Mouse (Mus musculus) midbrain, embryonic 15.5 days (tissue): Measurements from ENCODE around the gene Fam214b. TPM values are rescaled to one million over a fixed set of nuclear protein-coding genes. Genes with fewer than 3 reads are reported as not detected.
A peak's percentile ranks its signal among the peaks of the same experiment; 100 is the strongest.
"Not testable (repeated sequence)": the region's sequence is repeated elsewhere in the genome, so short reads cannot be mapped to it uniquely, and the experiment has no call there.

Experiments used
- ATAC-seq: fragments of 200-750 bp; cut with Nextera tagmentation; replicated peaks from 2 replicates; pipeline ENCODE4 v1.8.0; 2017; ENCODE audit warnings: moderate TSS enrichment
- H3K27ac ChIP-seq: fragments of 300-500 bp; sonication (generic); 2 replicates; pipeline ENCODE4 v1.5.1; 2015; ENCODE audit warnings: mild to moderate bottlenecking, inconsistent platforms
- H3K27me3 ChIP-seq: fragments of 300-500 bp; sonication (generic); replicated peaks from 2 replicates; pipeline ENCODE4 v1.6.1; 2015; ENCODE audit warnings: inconsistent platforms
- H3K36me3 ChIP-seq: fragments of 300-500 bp; sonication (generic); replicated peaks from 2 replicates; pipeline ENCODE4 v1.6.1; 2015; ENCODE audit warnings: inconsistent platforms
- H3K4me1 ChIP-seq: fragments of 300-500 bp; sonication (generic); 2 replicates; pipeline ENCODE4 v1.6.1; 2015; ENCODE audit warnings: inconsistent platforms
- H3K4me2 ChIP-seq: fragments of 300-500 bp; sonication (generic); 2 replicates; pipeline ENCODE4 v1.6.1; 2015; ENCODE audit warnings: inconsistent platforms, mild to moderate bottlenecking, moderate library complexity
- H3K4me3 ChIP-seq: fragments of 300-500 bp; sonication (generic); 2 replicates; pipeline ENCODE4 v1.5.1; 2015; ENCODE audit warnings: mild to moderate bottlenecking, inconsistent platforms
- H3K9ac ChIP-seq: fragments of 300-500 bp; sonication (generic); 2 replicates; pipeline ENCODE4 v1.6.1; 2015; ENCODE audit warnings: mild to moderate bottlenecking, inconsistent platforms
- H3K9me3 ChIP-seq: fragments of 300-500 bp; sonication (generic); 2 replicates; pipeline ENCODE4 v1.6.1; 2016; ENCODE audit warnings: inconsistent platforms
- WGBS: fragments of 180-500 bp; shearing (Covaris S2); methylation state at CpG from one replicate; pipeline ENCODE4 v1.1.7; 2015; ENCODE audit warnings: mixed read lengths; 5-methylcytosine and 5-hydroxymethylcytosine counted together
- polyA plus RNA-seq: library from polyadenylated mRNA; unstranded; fragments of >200 nt; fragmentation: Nextera tagmentation; extraction: Ambion mirVana; gene quantifications from 2 replicates; pipeline ENCODE4 v1.2.1, GENCODE M21; 2015

Fam214b gene
- polyA plus RNA-seq, 1 experiment from 2014 or later: 52.0 TPM

- H3K4me2 ChIP-seq: no peak overlapping the region
- H3K4me1 ChIP-seq: peaks cover 18% of the 10 kb centered on the region
- 85% methylated on average over 16 of the region's 16 CpGs for WGBS
- H3K9me3 ChIP-seq: no peaks in the 10 kb centered on the region
- no peak for ATAC-seq
- H3K9ac ChIP-seq: no peak overlapping the region
- H3K4me3 ChIP-seq: no peak overlapping the region
- H3K27ac ChIP-seq: no peak overlapping the region
- no peaks in the 10 kb centered on the region for H3K27me3 ChIP-seq
- H3K36me3 ChIP-seq: peaks cover 37% of the 10 kb centered on the region
These were observed 25.1 kb downstream of the Fam214b start for GRCm38 (mm10) chr4:43020876-43021275.

GRCm38 (mm10) chr4:43019641-43020465 lies 26.2 kb downstream of the Fam214b start:
- Histone ChIP-seq H3K4me1 (peaks cover 15% of the 10 kb centered on the region), H3K9ac (no peak overlapping the region), H3K4me2 (no peak overlapping the region), H3K27ac (no peak overlapping the region), H3K27me3 (no peaks in the 10 kb centered on the region), H3K4me3 (no peak overlapping the region), H3K36me3 (peaks cover 37% of the 10 kb centered on the region), H3K9me3 (no peaks in the 10 kb centered on the region)
- ATAC-seq: no peak
- 93% methylated on average over 23 of the region's 23 CpGs for WGBS

- no peak overlapping the region for H3K27ac ChIP-seq
- H3K4me3 ChIP-seq: no peak overlapping the region
- H3K36me3 ChIP-seq: peaks cover 37% of the 10 kb centered on the region
- H3K4me2 ChIP-seq: no peak overlapping the region
- H3K9me3 ChIP-seq: no peaks in the 10 kb centered on the region
- peaks cover 8% of the 10 kb centered on the region for H3K4me1 ChIP-seq
- ATAC-seq: no peak
- no peaks in the 10 kb centered on the region for H3K27me3 ChIP-seq
- 92% methylated on average over 10 of the region's 10 CpGs for WGBS
- no peak overlapping the region for H3K9ac ChIP-seq
These were observed 26.8 kb downstream of the Fam214b start for GRCm38 (mm10) chr4:43019176-43019575.

GRCm38 (mm10) chr4:43018156-43018555 lies 27.9 kb downstream of the Fam214b start:
- H3K27me3 ChIP-seq: no peaks in the 10 kb centered on the region
- H3K36me3 ChIP-seq: peaks cover 33% of the 10 kb centered on the region
- ATAC-seq: no peak
- no peak overlapping the region for H3K27ac ChIP-seq
- no peaks in the 10 kb centered on the region for H3K9me3 ChIP-seq
- no peak overlapping the region for H3K4me2 ChIP-seq
- H3K9ac ChIP-seq: no peak overlapping the region
- no peak overlapping the region for H3K4me3 ChIP-seq
- 94% methylated on average over 4 of the region's 4 CpGs for whole genome bisulfite sequencing
- H3K4me1 ChIP-seq: no peaks in the 10 kb centered on the region

GRCm38 (mm10) chr4:43012091-43012490 lies 33.9 kb downstream of the Fam214b start:
- no peak for ATAC-seq
- 100% methylated on average over 1 of the region's 1 CpGs for WGBS

GRCm38 (mm10) chr4:43010161-43011038 lies 35.6 kb downstream of the Fam214b start, which contains the start of gene Fancg:
Gene Fancg, minus strand, starts transcription at chr4:43010506.
- H3K36me3 ChIP-seq: no peaks in the 10 kb centered on the region
- no peaks in the 10 kb centered on the region for H3K9me3 ChIP-seq
- H3K9ac ChIP-seq: peak within 1 kb of the TSS; percentile 56
- no peaks in the 10 kb centered on the region for H3K27me3 ChIP-seq
- H3K4me2 ChIP-seq: peak within 1 kb of the TSS; percentile 88
- under 1% methylated on average over 37 of the region's 37 CpGs for WGBS
- peak within 1 kb of the TSS; percentile 84 for H3K4me3 ChIP-seq
- peaks cover 14% of the 10 kb centered on the region for H3K4me1 ChIP-seq
- ATAC-seq: peak; percentile 93
- peak within 1 kb of the TSS; percentile 67 for H3K27ac ChIP-seq

More at GRCm38 (mm10) chr4:43012091-43012490, 33.9 kb downstream of the Fam214b start:
- Histone ChIP-seq H3K9ac (no peak overlapping the region), H3K4me2 (no peak overlapping the region), H3K27me3 (no peaks in the 10 kb centered on the region), H3K4me3 (no peak overlapping the region), H3K36me3 (no peaks in the 10 kb centered on the region), H3K27ac (no peak overlapping the region), H3K4me1 (peaks cover 14% of the 10 kb centered on the region), H3K9me3 (no peaks in the 10 kb centered on the region)

- ATAC-seq: no peak
- no peaks in the 10 kb centered on the region for H3K27me3 ChIP-seq
- peaks cover 13% of the 10 kb centered on the region for H3K4me1 ChIP-seq
- H3K36me3 ChIP-seq: no peaks in the 10 kb centered on the region
- 61% methylated on average over 2 of the region's 2 CpGs for WGBS
- H3K4me3 ChIP-seq: no peak overlapping the region
- H3K4me2 ChIP-seq: no peak overlapping the region
- H3K9me3 ChIP-seq: no peaks in the 10 kb centered on the region
- no peak overlapping the region for H3K27ac ChIP-seq
- no peak overlapping the region for H3K9ac ChIP-seq
These were observed 40.3 kb downstream of the Fam214b start for GRCm38 (mm10) chr4:43005765-43006164.

- 100% methylated on average over 3 of the region's 3 CpGs for WGBS
- H3K4me1 ChIP-seq: peaks cover 12% of the 10 kb centered on the region
- no peaks in the 10 kb centered on the region for H3K27me3 ChIP-seq
- no peak overlapping the region for H3K27ac ChIP-seq
- ATAC-seq: no peak
- no peak overlapping the region for H3K4me3 ChIP-seq
- no peaks in the 10 kb centered on the region for H3K36me3 ChIP-seq
- no peaks in the 10 kb centered on the region for H3K9me3 ChIP-seq
- no peak overlapping the region for H3K4me2 ChIP-seq
- H3K9ac ChIP-seq: no peak overlapping the region
These were observed 41.1 kb downstream of the Fam214b start for GRCm38 (mm10) chr4:43004951-43005350.

- Histone ChIP-seq H3K9me3 (no peaks in the 10 kb centered on the region), H3K27me3 (no peaks in the 10 kb centered on the region), H3K9ac (no peak overlapping the region), H3K4me1 (peaks cover 15% of the 10 kb centered on the region), H3K4me2 (no peak overlapping the region), H3K4me3 (no peak overlapping the region), H3K27ac (no peak overlapping the region), H3K36me3 (no peaks in the 10 kb centered on the region)
- ATAC-seq: no peak
- 74% methylated on average over 12 of the region's 12 CpGs for WGBS
These were observed 43.1 kb downstream of the Fam214b start for GRCm38 (mm10) chr4:43002756-43003439.

- Histone ChIP-seq H3K27me3 (no peaks in the 10 kb centered on the region), H3K36me3 (no peaks in the 10 kb centered on the region), H3K4me3 (no peak overlapping the region), H3K9ac (no peak overlapping the region), H3K9me3 (no peaks in the 10 kb centered on the region), H3K27ac (peak overlapping the region; percentile 95), H3K4me2 (no peak overlapping the region), H3K4me1 (peaks cover 27% of the 10 kb centered on the region)
- WGBS: 81% methylated on average over 2 of the region's 2 CpGs
- no peak for ATAC-seq
These were observed 44.7 kb downstream of the Fam214b start for GRCm38 (mm10) chr4:43001272-43001671.

GRCm38 (mm10) chr4:43000141-43000986 lies 45.7 kb downstream of the Fam214b start, which contains the start of gene Vcp:
Gene Vcp, minus strand, starts transcription at chr4:43000507.
- Histone ChIP-seq H3K4me3 (peak within 1 kb of the TSS; percentile 88), H3K9ac (peak within 1 kb of the TSS; percentile 90), H3K27ac (peak within 1 kb of the TSS; percentile 95), H3K4me1 (peaks cover 27% of the 10 kb centered on the region), H3K4me2 (peak within 1 kb of the TSS; percentile 63)
- ATAC-seq: peak; percentile 99
- H3K36me3 ChIP-seq, H3K9me3 ChIP-seq, H3K27me3 ChIP-seq: not testable (repeated sequence)
- 1% methylated on average over 55 of the region's 56 CpGs for WGBS
